Mouse (Mus musculus): ENCODE results near the gene Hp.

The Hp gene

DNA sequence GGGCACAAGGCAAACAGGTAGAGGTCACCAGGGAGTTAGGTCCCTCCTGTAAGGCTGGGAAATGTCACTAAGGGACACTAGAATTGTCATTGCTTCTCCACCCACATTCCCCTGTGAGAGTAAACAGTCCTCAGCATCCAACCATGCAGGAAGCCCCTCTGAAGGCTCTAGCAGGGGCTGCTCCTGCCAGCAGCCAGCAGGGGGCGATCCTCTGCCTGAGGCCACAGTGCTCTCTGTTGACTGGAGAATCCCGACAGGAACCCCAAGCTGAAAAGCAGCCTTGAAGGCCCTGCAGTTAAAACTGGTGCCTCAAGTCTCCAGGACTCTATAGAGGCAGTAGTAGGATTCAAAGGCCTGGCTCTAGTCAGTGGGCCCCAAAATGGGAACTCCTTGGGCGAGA lies 27.3 kb downstream of the Hp start:
- no peak for DNase-seq

DNA sequence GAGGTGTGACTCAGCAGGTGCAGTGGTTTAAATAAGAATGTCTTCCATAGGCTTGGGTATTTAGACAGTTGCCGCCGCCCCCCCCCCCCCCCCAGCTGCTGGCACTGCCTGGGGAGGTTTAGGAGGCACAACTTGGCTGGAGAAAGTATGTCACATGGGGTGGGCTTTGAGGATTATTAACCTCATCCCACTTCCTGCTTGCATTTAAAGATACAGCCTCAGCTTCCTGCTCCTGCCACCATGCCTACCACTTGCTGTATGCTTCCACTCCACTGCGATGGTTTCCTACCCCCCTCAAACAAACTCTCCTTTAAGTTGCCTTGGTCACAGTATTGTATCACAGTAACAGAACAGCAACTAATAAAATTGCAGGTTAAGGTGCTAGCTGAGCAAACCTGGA lies 34.9 kb downstream of the Hp start:
- no peak for DNase-seq

DNA sequence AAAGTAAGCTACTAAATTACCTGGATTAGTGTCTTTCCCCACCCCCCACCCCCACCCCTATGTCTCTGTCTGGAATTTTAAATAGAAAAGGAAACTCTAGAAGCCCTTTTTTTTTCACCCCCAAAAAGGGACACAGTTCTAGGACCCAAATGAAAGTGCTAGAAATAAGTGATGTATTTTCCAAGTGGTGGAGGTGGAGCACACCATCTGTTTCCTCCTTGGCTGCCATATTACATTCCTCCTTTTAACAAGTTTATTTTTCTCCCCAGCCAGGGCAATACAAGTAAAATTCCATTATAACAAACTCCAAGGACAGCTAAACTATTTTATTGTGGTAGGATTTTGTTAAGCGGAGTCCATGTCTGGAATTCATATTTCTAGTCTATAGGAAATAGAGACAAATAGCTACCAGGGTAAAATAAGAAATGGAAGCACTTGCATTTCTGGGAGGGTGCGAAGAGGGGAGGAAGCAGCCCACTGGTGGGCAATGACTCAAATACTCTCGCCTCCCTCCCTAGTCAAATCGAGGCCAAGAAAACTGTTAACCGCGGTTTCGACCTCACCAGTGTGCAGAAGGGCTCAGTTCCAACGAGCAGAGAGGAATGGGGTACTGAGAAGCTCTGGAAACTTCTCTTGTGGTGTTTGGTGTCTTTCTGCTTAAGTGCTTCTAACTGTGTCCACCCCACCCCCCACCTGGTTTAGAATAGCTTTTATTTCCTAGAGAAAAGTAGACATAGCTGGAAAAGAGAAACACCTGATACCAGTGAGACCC lies 36.0 kb downstream of the Hp start:
- peak; percentile 58 for DNase-seq

DNA sequence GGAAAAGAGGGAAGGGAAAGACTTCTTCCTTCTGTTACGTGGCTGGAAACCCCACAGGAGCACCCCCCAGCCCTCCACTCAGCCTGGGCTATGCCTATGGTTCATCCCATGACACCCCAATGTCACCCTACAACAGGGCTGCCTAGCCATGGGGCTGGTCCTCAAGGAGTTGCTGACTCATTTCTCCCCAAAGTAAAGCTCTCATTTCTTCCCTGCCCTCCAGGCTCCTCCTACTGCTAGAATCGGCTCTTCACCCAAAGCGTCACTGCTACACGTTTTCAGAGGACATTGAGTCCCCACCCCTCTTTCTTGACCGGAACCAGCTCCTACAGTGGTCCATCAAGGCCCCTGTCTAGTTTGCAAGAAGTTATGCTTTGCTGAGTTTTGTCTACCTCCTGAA lies 36.8 kb downstream of the Hp start:
- no peak for DNase-seq

DNA sequence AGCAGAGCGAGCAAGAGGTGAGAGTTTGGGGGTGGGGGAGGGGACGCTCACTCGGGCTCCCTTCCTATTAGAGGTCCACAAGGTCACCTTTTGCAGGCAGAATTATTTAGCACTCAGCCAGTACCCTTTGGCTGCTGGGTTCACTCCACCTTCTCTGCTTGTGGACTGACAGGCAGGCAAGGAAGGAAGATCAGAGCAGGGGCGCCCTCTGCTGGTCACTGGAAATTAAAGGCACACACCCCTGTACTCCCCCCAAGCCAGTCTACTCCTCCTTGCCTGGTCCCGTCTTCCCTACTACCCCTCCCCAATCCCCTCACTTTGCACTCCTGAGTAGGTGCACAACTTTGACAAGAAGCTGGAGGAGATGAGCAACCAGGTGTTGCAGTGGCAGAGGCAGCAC lies 42.3 kb downstream of the Hp start:
- peak; percentile 85 for DNase-seq

DNA sequence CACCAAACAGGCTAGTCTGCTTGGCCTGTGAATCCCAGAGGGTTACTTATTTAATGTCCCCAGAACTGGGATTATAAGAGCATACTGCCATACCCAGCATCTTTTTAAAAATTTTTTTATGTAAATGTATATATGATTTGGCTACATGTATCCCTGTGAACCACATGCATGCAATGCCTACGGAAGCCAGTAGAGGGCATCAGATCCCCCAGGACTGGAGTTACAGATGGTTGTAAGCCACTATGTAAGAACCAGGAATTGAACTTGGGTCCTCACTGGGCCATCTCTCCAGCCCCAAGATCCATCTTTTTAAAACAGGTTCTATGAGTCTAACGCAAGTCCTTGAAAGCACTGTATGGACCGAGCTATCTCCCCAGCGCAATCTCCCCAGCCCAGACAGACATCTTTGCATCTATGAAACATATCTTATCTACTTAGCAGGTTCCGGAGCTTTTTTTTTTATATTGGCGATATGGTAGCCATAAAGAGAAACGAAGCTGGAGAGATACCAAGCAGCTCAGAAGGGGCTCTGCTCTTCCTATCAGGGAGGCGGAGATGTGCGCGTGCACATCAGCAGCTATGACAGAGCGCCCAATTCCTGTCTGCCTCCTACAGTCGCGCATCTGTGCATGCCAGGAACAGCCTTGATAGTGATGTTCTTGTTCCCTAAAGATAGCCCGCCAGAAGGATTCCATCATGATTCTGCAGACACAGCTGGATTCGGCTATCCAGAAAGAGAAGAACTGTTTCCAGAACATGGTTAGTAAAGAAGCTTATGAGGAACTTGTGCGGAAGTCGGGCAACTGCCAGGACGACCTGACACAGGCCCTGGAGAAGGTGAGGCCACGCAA lies 43.6 kb downstream of the Hp start:
- no peak for DNase-seq

Measured in right cerebral cortex, adult 18-20 months (tissue).